Mouse (Mus musculus) MEL (cell line): ENCODE data around the gene 6330409D20Rik. TPM values are rescaled to one million over a fixed set of nuclear protein-coding genes. Genes with fewer than 3 reads are reported as not detected.

ENCODE experiments used
- DNase-seq: peaks from one replicate; pipeline ENCODE4 v3.0.0; 2011; ENCODE audit warnings: low read depth, low spot score
- H3K27ac ChIP-seq: 2 replicates; pipeline ENCODE4 v1.5.1; 2012; ENCODE audit warnings: low read depth, mild to moderate bottlenecking, control low read depth, low read length, moderate library complexity; ENCODE audit not compliant: control insufficient read depth
- H3K27me3 ChIP-seq, 2 experiments: fragments of 150-350 bp in 1 of 2; sonication (generic) in 1 of 2; 2 replicates each; pipeline ENCODE4 v1.6.1; 2012; ENCODE audit warnings: low read length in 2 of 2, mild to moderate bottlenecking in 2 of 2, improper control_type of control experiment in 1 of 2, moderate library complexity in 1 of 2; ENCODE audit not compliant: insufficient read depth in 2 of 2, control insufficient read depth in 1 of 2
- H3K36me3 ChIP-seq, 2 experiments: 2 replicates each; pipeline ENCODE4 v1.6.1; 2012 to 2014; ENCODE audit warnings: low read length in 2 of 2, improper control_type of control experiment in 1 of 2, inconsistent platforms in 1 of 2, mild to moderate bottlenecking in 1 of 2; ENCODE audit not compliant: insufficient read depth in 2 of 2, control insufficient read depth in 1 of 2
- H3K4me1 ChIP-seq, 2 experiments: fragments of 150-350 bp in 1 of 2; sonication (generic) in 1 of 2; 2 replicates each; pipeline ENCODE4 v1.6.1; 2012; ENCODE audit warnings: low read length in 2 of 2, improper control_type of control experiment in 1 of 2, mild to moderate bottlenecking in 1 of 2; ENCODE audit not compliant: insufficient read depth in 2 of 2, control insufficient read depth in 1 of 2
- H3K4me3 ChIP-seq, 2 experiments: fragments of 150-350 bp in 1 of 2; sonication (generic) in 1 of 2; 2 replicates each; pipeline ENCODE4 v1.5.1; 2012; ENCODE audit warnings: low read depth in 2 of 2, low read length in 2 of 2, mild to moderate bottlenecking in 2 of 2, moderate library complexity in 2 of 2, control low read depth in 1 of 2, improper control_type of control experiment in 1 of 2; ENCODE audit not compliant: control insufficient read depth in 1 of 2, insufficient read depth in 1 of 2
- H3K79me2 ChIP-seq: 2 replicates; pipeline ENCODE4 v1.6.1; 2012; ENCODE audit warnings: mild to moderate bottlenecking, low read length, moderate library complexity; ENCODE audit not compliant: control insufficient read depth, poor library complexity, insufficient read depth
- H3K9ac ChIP-seq: 2 replicates; pipeline ENCODE4 v1.6.1; 2012; ENCODE audit warnings: low read depth, mild to moderate bottlenecking, control low read depth, low read length, moderate library complexity; ENCODE audit not compliant: control insufficient read depth, poor library complexity, severe bottlenecking
- H3K9me3 ChIP-seq: fragments of 150-350 bp; sonication (generic); replicated peaks from 2 replicates; pipeline ENCODE4 v1.6.1; 2012; ENCODE audit warnings: mild to moderate bottlenecking, low read length, improper control_type of control experiment, moderate library complexity; ENCODE audit not compliant: insufficient read depth
- CTCF ChIP-seq, 3 experiments: IDR thresholded peaks in 2 of 3; conservative IDR thresholded peaks in 1 of 3; 2 replicates each; pipeline ENCODE4 v1.5.1; 2011 to 2012; ENCODE audit warnings: low read length in 3 of 3, low read depth in 2 of 3, mild to moderate bottlenecking in 2 of 3, improper control_type of control experiment in 1 of 3, inconsistent platforms in 1 of 3, mixed read lengths in 1 of 3, moderate library complexity in 1 of 3; ENCODE audit not compliant: control insufficient read depth in 1 of 3, insufficient read depth in 1 of 3, poor library complexity in 1 of 3, severe bottlenecking in 1 of 3
- ETS1 ChIP-seq: IDR thresholded peaks from 2 replicates; pipeline ENCODE4 v1.6.1; 2012; ENCODE audit warnings: low read depth, mild to moderate bottlenecking, inconsistent platforms, low read length, improper control_type of control experiment, moderate library complexity
- GATA1 ChIP-seq: IDR thresholded peaks from 2 replicates; pipeline ENCODE4 v1.6.1; 2011; ENCODE audit warnings: low read depth, low read length, improper control_type of control experiment
- HCFC1 ChIP-seq: IDR thresholded peaks from 2 replicates; pipeline ENCODE4 v1.6.1; 2012; ENCODE audit warnings: low read depth, mild to moderate bottlenecking, inconsistent platforms, low read length, improper control_type of control experiment, moderate library complexity
- MAX ChIP-seq: IDR thresholded peaks from 2 replicates; pipeline ENCODE4 v1.6.1; 2011; ENCODE audit warnings: low read length, improper control_type of control experiment
- MAZ ChIP-seq: IDR thresholded peaks from 2 replicates; pipeline ENCODE4 v1.6.1; 2012; ENCODE audit warnings: low read depth, mild to moderate bottlenecking, inconsistent platforms, low read length, improper control_type of control experiment
- MEF2A ChIP-seq: IDR thresholded peaks from 2 replicates; pipeline ENCODE4 v1.6.1; 2014; ENCODE audit warnings: low read depth, mild to moderate bottlenecking, inconsistent platforms, low read length, improper control_type of control experiment; ENCODE audit not compliant: poor library complexity, insufficient replicate concordance, severe bottlenecking; ENCODE audit errors: extremely low read depth
- MXI1 ChIP-seq: IDR thresholded peaks from 2 replicates; pipeline ENCODE4 v1.6.1; 2011; ENCODE audit warnings: mild to moderate bottlenecking, low read depth, low read length, improper control_type of control experiment
- MYC ChIP-seq: IDR thresholded peaks from 2 replicates; pipeline ENCODE4 v1.6.1; 2011; ENCODE audit warnings: low read depth, mild to moderate bottlenecking, low read length, improper control_type of control experiment, moderate library complexity
- NELFE ChIP-seq: IDR thresholded peaks from 2 replicates; pipeline ENCODE4 v1.6.1; 2011; ENCODE audit warnings: low read depth, low read length, improper control_type of control experiment
- POLR2A ChIP-seq, 2 experiments: IDR thresholded peaks; 2 replicates each; pipeline ENCODE4 v1.6.1; 2011 to 2012; ENCODE audit warnings: low read length in 2 of 2, mild to moderate bottlenecking in 2 of 2, control low read depth in 1 of 2, improper control_type of control experiment in 1 of 2, low read depth in 1 of 2, moderate library complexity in 1 of 2; ENCODE audit not compliant: control insufficient read depth in 1 of 2, insufficient read depth in 1 of 2, poor library complexity in 1 of 2
- POLR2AphosphoS2 ChIP-seq: IDR thresholded peaks from 2 replicates; pipeline ENCODE4 v1.6.1; 2011; ENCODE audit warnings: low read length, improper control_type of control experiment
- POLR2AphosphoS5 ChIP-seq: IDR thresholded peaks from 2 replicates; pipeline ENCODE4 v1.6.1; 2012; ENCODE audit warnings: low read depth, borderline replicate concordance, mild to moderate bottlenecking, inconsistent platforms, low read length, moderate library complexity, mixed read lengths
- SIN3A ChIP-seq: IDR thresholded peaks from 2 replicates; pipeline ENCODE4 v1.6.1; 2012; ENCODE audit warnings: low read length, improper control_type of control experiment, inconsistent platforms
- SMC3 ChIP-seq: IDR thresholded peaks from 2 replicates; pipeline ENCODE4 v1.6.1; 2011; ENCODE audit warnings: low read depth, low read length, improper control_type of control experiment
- TAL1 ChIP-seq: IDR thresholded peaks from 2 replicates; pipeline ENCODE4 v1.6.1; 2012; ENCODE audit warnings: mild to moderate bottlenecking, inconsistent platforms, low read length, moderate library complexity, mixed read lengths
- TBP ChIP-seq: IDR thresholded peaks from 2 replicates; pipeline ENCODE4 v1.8.0; 2011; ENCODE audit warnings: low read depth, low read length, improper control_type of control experiment
- TCF12 ChIP-seq: IDR thresholded peaks from 2 replicates; pipeline ENCODE4 v1.6.1; 2014; ENCODE audit warnings: low read depth, mild to moderate bottlenecking, inconsistent platforms, low read length, improper control_type of control experiment, moderate library complexity
- USF1 ChIP-seq: IDR thresholded peaks from 2 replicates; pipeline ENCODE4 v1.6.1; 2014; ENCODE audit warnings: low read depth, mild to moderate bottlenecking, inconsistent platforms, low read length, improper control_type of control experiment, moderate library complexity
- USF2 ChIP-seq, 2 experiments: IDR thresholded peaks; 2 replicates each; pipeline ENCODE4 v1.6.1; 2011 to 2012; ENCODE audit warnings: improper control_type of control experiment in 2 of 2, low read length in 2 of 2, borderline replicate concordance in 1 of 2, inconsistent platforms in 1 of 2, low read depth in 1 of 2, mild to moderate bottlenecking in 1 of 2; ENCODE audit not compliant: insufficient read depth in 1 of 2
- ZMIZ1 ChIP-seq: IDR thresholded peaks from 2 replicates; pipeline ENCODE4 v1.6.1; 2012; ENCODE audit warnings: low read depth, mild to moderate bottlenecking, inconsistent platforms, low read length, improper control_type of control experiment, moderate library complexity
- polyA plus RNA-seq, 2 experiments: library from polyadenylated mRNA; stranded (reverse) in 1 of 2; unstranded in 1 of 2; fragments of >175 nt in 1 of 2; fragments of >200 nt in 1 of 2; gene quantifications; 2 replicates each; pipeline versions ENCODE4 v1.2.1 to v1.2.4; 2012; ENCODE audit warnings: low replicate concordance in 2 of 2, low read depth in 1 of 2; ENCODE audit not compliant: insufficient read length in 2 of 2, insufficient read depth in 1 of 2, missing spikeins in 1 of 2
- total RNA-seq: library from RNA; depleted of rRNA; stranded (reverse); fragments of 300-350 nt; gene quantifications from 2 replicates; pipeline ENCODE4 v1.2.3, GENCODE M21; 2012

6330409D20Rik gene
- total and polyA plus RNA-seq, 3 experiments: not detected

GRCm38 (mm10) chr2:32693823-32694411 is 46.9 kb downstream of the 6330409D20Rik start:
- Histone ChIP-seq H3K27ac (peak overlapping the region; percentile 71), H3K27me3 (no peaks in the 10 kb centered on the region), H3K9ac (peak overlapping the region; percentile 97), H3K79me2 (peaks cover 15% of the 10 kb centered on the region), H3K4me1 (peaks cover 0 to 15% of the 10 kb centered on the region in 2 experiments; a peak in 2 of 4 replicates), H3K9me3 (no peaks in the 10 kb centered on the region), H3K4me3 (peak overlapping the region; percentile 58 to 89)
- peak; percentile 98 for DNase-seq
- TF ChIP-seq GATA1: peak; percentile 94
- no peak for TF ChIP-seq POLR2AphosphoS5
- peak; percentile 92 for TF ChIP-seq ZMIZ1
- TF ChIP-seq MAX: peak; percentile 84
- TF ChIP-seq HCFC1: peak; percentile 84
- peak; percentile 95 to 98 for TF ChIP-seq POLR2A (IDR thresholded peaks at IDR 0.05; ENCODE audit: control insufficient read depth in 1 of 2, insufficient read depth in 1 of 2, low read depth in 1 of 2, low read length in 2 of 2, poor library complexity in 1 of 2)
- TF ChIP-seq POLR2AphosphoS2: peak; percentile 94
- TF ChIP-seq MYC: peak; percentile 77; the same call in 1 of the 2 replicates
- TF ChIP-seq TCF12: peak; percentile 89
- peak; percentile 96 for TF ChIP-seq NELFE
- TF ChIP-seq USF2 (IDR thresholded peaks at IDR 0.05; ENCODE audit: borderline replicate concordance in 1 of 2, insufficient read depth in 1 of 2, low read depth in 1 of 2, low read length in 2 of 2): no peak
- no peak for TF ChIP-seq MEF2A
- TF ChIP-seq TBP: peak; percentile 90
- peak; percentile 97 for TF ChIP-seq MXI1
- 0 out of 2 replicates have a peak, but pooled peaks have one; percentile 26 for TF ChIP-seq ETS1
- TF ChIP-seq MAZ: peak; percentile 95; the same call in 1 of the 2 replicates
- no peak for TF ChIP-seq SMC3
- peak; percentile 76 to 95 (median 87) for TF ChIP-seq CTCF (IDR thresholded peaks at IDR 0.05 in 2 of 3, conservative IDR thresholded peaks at IDR 0.05 in 1 of 3; ENCODE audit: control insufficient read depth in 1 of 3, insufficient read depth in 1 of 3, low read depth in 2 of 3, low read length in 3 of 3, poor library complexity in 1 of 3, severe bottlenecking in 1 of 3)
- TF ChIP-seq SIN3A: peak; percentile 94
- TF ChIP-seq USF1: peak; percentile 22; the same call in 1 of the 2 replicates
- no peak for TF ChIP-seq TAL1
- TF ChIP-seq, all 39 proteins: peak for 16
- H3K36me3 ChIP-seq: peaks cover 0 to 10% of the 10 kb centered on the region in 2 experiments; a peak in 2 of 4 replicates
